Mouse (Mus musculus) bone marrow, adult 2 months (tissue): Measurements from ENCODE around the gene Pgm2.

Experiments
- CTCF ChIP-seq: fragments of 200-500 bp; IDR thresholded peaks from 2 replicates; pipeline ENCODE4 v1.5.1; 2011; ENCODE audit warnings: low read length, control low read depth; ENCODE audit not compliant: control insufficient read depth, insufficient read depth
- POLR2A ChIP-seq: fragments of 200-500 bp; IDR thresholded peaks from 2 replicates; pipeline ENCODE4 v1.6.1; 2011; ENCODE audit warnings: low read depth, mild to moderate bottlenecking, control low read depth, low read length, borderline replicate concordance; ENCODE audit not compliant: control insufficient read depth

DNA sequence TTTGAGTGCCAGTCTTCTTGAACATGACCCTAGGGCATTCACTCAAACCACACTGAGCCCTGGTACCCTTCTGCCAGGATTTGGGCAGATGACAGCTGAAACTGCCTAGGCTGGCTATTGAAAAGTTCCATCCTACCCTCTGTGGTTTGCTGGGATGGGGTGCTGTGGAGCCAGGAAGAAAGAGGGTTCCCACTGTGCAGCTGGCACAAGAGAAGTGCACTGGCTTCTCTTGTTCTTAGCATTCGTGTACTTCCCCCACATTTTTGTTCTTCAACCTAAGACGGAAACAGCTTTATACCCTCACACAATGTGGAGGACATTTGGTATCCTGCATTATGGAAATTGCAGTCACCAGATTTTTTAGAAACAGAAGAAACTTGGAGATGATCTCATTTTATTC is 73.1 kb downstream of the Pgm2 start:
- TF ChIP-seq POLR2A: no peak
- TF ChIP-seq CTCF: no peak
